Mouse (Mus musculus): Measurements from ENCODE around the gene Prdm15. TPM values are rescaled to one million over a fixed set of nuclear protein-coding genes. Genes with fewer than 3 reads are reported as not detected.

Gene Prdm15
- total RNA-seq, 1 experiment = 15.0 TPM

GRCm38 (mm10) chr16:97817414-97817813, 34.2 kb downstream of the Prdm15 start:
- Histone ChIP-seq H3K9me3 (ENCODE audit: control insufficient read depth, insufficient read depth, low read depth, low read length) (no peaks in the 10 kb centered on the region), H3K27ac (ENCODE audit: insufficient read depth, low read depth, low read length, poor library complexity, severe bottlenecking) (no peak overlapping the region), H3K4me1 (ENCODE audit: control insufficient read depth in 2 of 2, insufficient read depth in 2 of 2, low read length in 2 of 2, poor library complexity in 1 of 2) (no peaks in the 10 kb centered on the region), H3K4me3 (ENCODE audit: insufficient read depth in 1 of 2, low read depth in 1 of 2, low read length in 2 of 2, poor library complexity in 1 of 2, severe bottlenecking in 1 of 2) (no peak overlapping the region), H3K9ac (ENCODE audit: insufficient read depth, low read depth, low read length, poor library complexity, severe bottlenecking) (no peak overlapping the region), H3K36me3 (ENCODE audit: control insufficient read depth, insufficient read depth, low read length, poor library complexity, severe bottlenecking) (peaks cover 23% of the 10 kb centered on the region)
- in situ Hi-C loops (cut with MboI; ENCODE audit: low sequenced_read_pairs in 2 of 2, unreplicated experiment in 2 of 2) = no loop called here
- DNase-seq (ENCODE audit: low read depth, low spot score) = no peak
- TF ChIP-seq ZNF384 (IDR thresholded peaks at IDR 0.05; ENCODE audit: low read depth, low read length) (no peak), MAFK (IDR thresholded peaks at IDR 0.05; ENCODE audit: insufficient read depth, low read depth, low read length) (no peak), CHD2 (IDR thresholded peaks at IDR 0.05; ENCODE audit: low read depth, low read length) (no peak), HCFC1 (IDR thresholded peaks at IDR 0.05; ENCODE audit: borderline replicate concordance, insufficient read depth, low read length) (no peak), ZC3H11A (IDR thresholded peaks at IDR 0.05; ENCODE audit: borderline replicate concordance, low read depth, low read length) (no peak)

GRCm38 (mm10) chr16:97815269-97815668, 36.4 kb downstream of the Prdm15 start:
- Histone ChIP-seq H3K36me3 (ENCODE audit: control insufficient read depth, insufficient read depth, low read length, poor library complexity, severe bottlenecking) (peaks cover 31% of the 10 kb centered on the region), H3K4me3 (ENCODE audit: insufficient read depth in 1 of 2, low read depth in 1 of 2, low read length in 2 of 2, poor library complexity in 1 of 2, severe bottlenecking in 1 of 2) (no peak overlapping the region), H3K9me3 (ENCODE audit: control insufficient read depth, insufficient read depth, low read depth, low read length) (no peaks in the 10 kb centered on the region), H3K9ac (ENCODE audit: insufficient read depth, low read depth, low read length, poor library complexity, severe bottlenecking) (no peak overlapping the region), H3K27ac (ENCODE audit: insufficient read depth, low read depth, low read length, poor library complexity, severe bottlenecking) (no peak overlapping the region), H3K4me1 (ENCODE audit: control insufficient read depth in 2 of 2, insufficient read depth in 2 of 2, low read length in 2 of 2, poor library complexity in 1 of 2) (no peaks in the 10 kb centered on the region)
- TF ChIP-seq CHD2 (IDR thresholded peaks at IDR 0.05; ENCODE audit: low read depth, low read length) = no peak
- TF ChIP-seq ZNF384 (IDR thresholded peaks at IDR 0.05; ENCODE audit: low read depth, low read length) = no peak
- DNase-seq (ENCODE audit: low read depth, low spot score) = no peak
- in situ Hi-C loops (cut with MboI; ENCODE audit: low sequenced_read_pairs in 2 of 2, unreplicated experiment in 2 of 2) = no loop called here

- H3K27ac ChIP-seq (ENCODE audit: insufficient read depth, low read depth, low read length, poor library complexity, severe bottlenecking) = no peak overlapping the region
- peaks cover 39% of the 10 kb centered on the region for H3K36me3 ChIP-seq (ENCODE audit: control insufficient read depth, insufficient read depth, low read length, poor library complexity, severe bottlenecking)
- in situ Hi-C loops (cut with MboI; ENCODE audit: low sequenced_read_pairs in 2 of 2, unreplicated experiment in 2 of 2) = no loop called here
- no peak overlapping the region for H3K4me3 ChIP-seq (ENCODE audit: insufficient read depth in 1 of 2, low read depth in 1 of 2, low read length in 2 of 2, poor library complexity in 1 of 2, severe bottlenecking in 1 of 2)
- TF ChIP-seq MAFK (IDR thresholded peaks at IDR 0.05; ENCODE audit: insufficient read depth, low read depth, low read length) (no peak), HCFC1 (IDR thresholded peaks at IDR 0.05; ENCODE audit: borderline replicate concordance, insufficient read depth, low read length) (no peak), ZC3H11A (IDR thresholded peaks at IDR 0.05; ENCODE audit: borderline replicate concordance, low read depth, low read length) (no peak), CHD2 (IDR thresholded peaks at IDR 0.05; ENCODE audit: low read depth, low read length) (no peak), ZNF384 (IDR thresholded peaks at IDR 0.05; ENCODE audit: low read depth, low read length) (no peak)
- no peak overlapping the region for H3K9ac ChIP-seq (ENCODE audit: insufficient read depth, low read depth, low read length, poor library complexity, severe bottlenecking)
- no peak for DNase-seq (ENCODE audit: low read depth, low spot score)
- no peaks in the 10 kb centered on the region for H3K4me1 ChIP-seq (ENCODE audit: control insufficient read depth in 2 of 2, insufficient read depth in 2 of 2, low read length in 2 of 2, poor library complexity in 1 of 2)
- no peaks in the 10 kb centered on the region for H3K9me3 ChIP-seq (ENCODE audit: control insufficient read depth, insufficient read depth, low read depth, low read length)
Measured at GRCm38 (mm10) chr16:97814060-97814459, 37.6 kb downstream of the Prdm15 start.

- peaks cover 49% of the 10 kb centered on the region for H3K36me3 ChIP-seq (ENCODE audit: control insufficient read depth, insufficient read depth, low read length, poor library complexity, severe bottlenecking)
- in situ Hi-C loops (cut with MboI; ENCODE audit: low sequenced_read_pairs in 2 of 2, unreplicated experiment in 2 of 2) = no loop called here
- no peak overlapping the region for H3K9ac ChIP-seq (ENCODE audit: insufficient read depth, low read depth, low read length, poor library complexity, severe bottlenecking)
- TF ChIP-seq MAFK (IDR thresholded peaks at IDR 0.05; ENCODE audit: insufficient read depth, low read depth, low read length) (no peak), HCFC1 (IDR thresholded peaks at IDR 0.05; ENCODE audit: borderline replicate concordance, insufficient read depth, low read length) (no peak), ZC3H11A (IDR thresholded peaks at IDR 0.05; ENCODE audit: borderline replicate concordance, low read depth, low read length) (no peak), ZNF384 (IDR thresholded peaks at IDR 0.05; ENCODE audit: low read depth, low read length) (no peak)
- DNase-seq (ENCODE audit: low read depth, low spot score) = no peak
- H3K9me3 ChIP-seq (ENCODE audit: control insufficient read depth, insufficient read depth, low read depth, low read length) = no peaks in the 10 kb centered on the region
- no peak overlapping the region for H3K4me3 ChIP-seq (ENCODE audit: insufficient read depth in 1 of 2, low read depth in 1 of 2, low read length in 2 of 2, poor library complexity in 1 of 2, severe bottlenecking in 1 of 2)
- H3K27ac ChIP-seq (ENCODE audit: insufficient read depth, low read depth, low read length, poor library complexity, severe bottlenecking) = no peak overlapping the region
- no peaks in the 10 kb centered on the region for H3K4me1 ChIP-seq (ENCODE audit: control insufficient read depth in 2 of 2, insufficient read depth in 2 of 2, low read length in 2 of 2, poor library complexity in 1 of 2)
Measured at GRCm38 (mm10) chr16:97808881-97809280, 42.8 kb downstream of the Prdm15 start.

- in situ Hi-C loops (cut with MboI; ENCODE audit: low sequenced_read_pairs in 2 of 2, unreplicated experiment in 2 of 2) = no loop called here
- no peak for TF ChIP-seq HCFC1 (IDR thresholded peaks at IDR 0.05; ENCODE audit: borderline replicate concordance, insufficient read depth, low read length)
- no peak for TF ChIP-seq CHD2 (IDR thresholded peaks at IDR 0.05; ENCODE audit: low read depth, low read length)
- TF ChIP-seq ZC3H11A (IDR thresholded peaks at IDR 0.05; ENCODE audit: borderline replicate concordance, low read depth, low read length) = no peak
- no peak for TF ChIP-seq MAFK (IDR thresholded peaks at IDR 0.05; ENCODE audit: insufficient read depth, low read depth, low read length)
- TF ChIP-seq ZNF384 (IDR thresholded peaks at IDR 0.05; ENCODE audit: low read depth, low read length) = no peak
- H3K4me1 ChIP-seq (ENCODE audit: control insufficient read depth in 2 of 2, insufficient read depth in 2 of 2, low read length in 2 of 2, poor library complexity in 1 of 2) = no peaks in the 10 kb centered on the region
- no peak overlapping the region for H3K9ac ChIP-seq (ENCODE audit: insufficient read depth, low read depth, low read length, poor library complexity, severe bottlenecking)
- DNase-seq (ENCODE audit: low read depth, low spot score) = no peak
- H3K27ac ChIP-seq (ENCODE audit: insufficient read depth, low read depth, low read length, poor library complexity, severe bottlenecking) = no peak overlapping the region
- H3K9me3 ChIP-seq (ENCODE audit: control insufficient read depth, insufficient read depth, low read depth, low read length) = no peaks in the 10 kb centered on the region
- peaks cover 39% of the 10 kb centered on the region for H3K36me3 ChIP-seq (ENCODE audit: control insufficient read depth, insufficient read depth, low read length, poor library complexity, severe bottlenecking)
- H3K4me3 ChIP-seq (ENCODE audit: insufficient read depth in 1 of 2, low read depth in 1 of 2, low read length in 2 of 2, poor library complexity in 1 of 2, severe bottlenecking in 1 of 2) = no peak overlapping the region
Measured at GRCm38 (mm10) chr16:97805646-97806045, 46.0 kb downstream of the Prdm15 start.
